Mouse (Mus musculus) brain, embryonic 14.5 days (tissue): ENCODE data around the gene Paip2b. TPM values are rescaled to one million over a fixed set of nuclear protein-coding genes. Genes with fewer than 3 reads are reported as not detected.
"Not testable (repeated sequence)": the region's sequence is repeated elsewhere in the genome, so short reads cannot be mapped to it uniquely, and the experiment has no call there.

Experiments
- DNase-seq: peaks from one replicate; pipeline ENCODE4 v3.0.0-alpha.2; 2011; ENCODE audit warnings: low read depth
- CTCF ChIP-seq: fragments of 200-500 bp; IDR thresholded peaks from 2 replicates; pipeline ENCODE4 v1.5.1; 2012; ENCODE audit warnings: inconsistent platforms, mild to moderate bottlenecking, moderate library complexity, borderline replicate concordance; ENCODE audit not compliant: insufficient read depth, insufficient read length; ENCODE audit errors: extremely low read depth
- POLR2A ChIP-seq: fragments of 200-500 bp; IDR thresholded peaks from 2 replicates; pipeline ENCODE4 v1.6.1; 2012; ENCODE audit warnings: mild to moderate bottlenecking, inconsistent platforms, borderline replicate concordance; ENCODE audit not compliant: poor library complexity, insufficient read depth, insufficient read length, severe bottlenecking; ENCODE audit errors: extremely low read depth
- polyA plus RNA-seq: library from polyadenylated mRNA; depleted of rRNA; stranded (reverse); fragments of >200 nt; gene quantifications from 2 replicates; pipeline ENCODE4 v1.2.3, GENCODE M21; 2012

Gene Paip2b
- polyA plus RNA-seq, 1 experiment, result 49.4 TPM

- no peak for DNase-seq
- TF ChIP-seq POLR2A, result no peak
- no peak for TF ChIP-seq CTCF
Measured at GRCm38 (mm10) chr6:83830941-83831605, 468 bp downstream of the Paip2b start.

DNA sequence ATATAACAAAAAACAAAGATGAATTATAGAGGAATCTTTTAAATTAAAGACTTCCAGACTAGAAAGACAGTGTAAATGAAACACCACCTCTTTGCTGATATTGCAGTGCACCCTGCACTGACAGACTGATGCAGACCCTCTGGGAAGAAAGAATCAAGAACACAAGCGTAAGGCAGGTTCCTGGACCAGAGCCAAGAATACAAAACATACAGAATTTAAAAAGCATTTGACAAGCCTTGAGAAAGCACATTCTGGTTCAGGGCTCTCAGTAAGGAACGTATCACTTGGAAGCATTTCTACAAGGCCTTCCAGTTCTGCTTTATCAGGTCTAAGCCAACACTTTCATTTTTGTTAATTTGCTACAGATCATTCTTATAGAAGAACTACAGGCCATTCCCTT is 9.7 kb downstream of the Paip2b start:
- TF ChIP-seq CTCF (no peak), POLR2A (no peak)
- DNase-seq, result peak; percentile 71

- TF ChIP-seq CTCF (no peak), POLR2A (no peak)
- peak; percentile 37 for DNase-seq
Measured at GRCm38 (mm10) chr6:83820727-83821515, 10.6 kb downstream of the Paip2b start.

DNA sequence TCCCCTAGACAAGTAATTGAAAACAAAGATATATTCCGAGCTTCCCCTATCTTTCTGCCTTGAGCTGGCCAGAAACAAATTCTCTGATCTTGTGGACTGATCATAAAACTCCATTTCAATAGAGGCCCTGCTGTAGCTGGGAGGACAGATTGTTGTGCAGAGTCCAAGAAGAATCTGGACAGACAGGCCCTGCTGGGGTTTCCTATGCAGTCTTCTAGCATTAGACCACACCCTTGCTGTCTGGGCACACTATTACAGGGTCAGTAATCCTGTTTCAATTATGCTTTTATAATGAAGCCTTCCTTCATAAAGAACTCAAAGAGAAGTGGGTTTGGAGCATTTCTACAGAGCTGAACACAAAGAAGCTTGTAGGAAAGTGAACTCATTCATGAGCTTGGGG is 12.5 kb downstream of the Paip2b start:
- peak; percentile 42 for DNase-seq
- TF ChIP-seq CTCF (no peak), POLR2A (no peak)

DNA sequence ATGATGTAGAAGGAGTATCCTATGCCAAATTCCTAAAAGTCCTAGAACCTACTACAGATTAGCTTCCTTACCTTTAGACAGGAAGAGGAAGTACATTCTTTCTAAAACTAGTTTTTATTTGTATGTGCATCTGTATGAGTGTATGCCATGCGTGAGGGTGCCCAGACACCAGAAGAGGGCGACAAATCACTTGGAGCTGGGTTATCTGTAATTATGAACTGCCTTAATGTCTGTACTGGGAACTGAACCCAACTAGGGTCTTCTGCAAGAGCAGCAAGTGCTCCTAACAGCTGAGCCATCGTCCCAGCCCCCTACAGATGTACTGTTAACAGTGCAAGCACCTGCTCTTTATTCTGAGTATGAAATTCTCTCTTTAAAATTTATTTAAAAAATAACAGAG is 15.7 kb downstream of the Paip2b start:
- TF ChIP-seq POLR2A (no peak), CTCF (no peak)
- no peak for DNase-seq

GRCm38 (mm10) chr6:83802846-83803245 is 28.7 kb downstream of the Paip2b start:
- TF ChIP-seq CTCF, result no peak
- no peak for TF ChIP-seq POLR2A
- no peak for DNase-seq

GRCm38 (mm10) chr6:83802033-83802432 is 29.5 kb downstream of the Paip2b start:
- no peak for DNase-seq
- TF ChIP-seq POLR2A (no peak), CTCF (no peak)

DNA sequence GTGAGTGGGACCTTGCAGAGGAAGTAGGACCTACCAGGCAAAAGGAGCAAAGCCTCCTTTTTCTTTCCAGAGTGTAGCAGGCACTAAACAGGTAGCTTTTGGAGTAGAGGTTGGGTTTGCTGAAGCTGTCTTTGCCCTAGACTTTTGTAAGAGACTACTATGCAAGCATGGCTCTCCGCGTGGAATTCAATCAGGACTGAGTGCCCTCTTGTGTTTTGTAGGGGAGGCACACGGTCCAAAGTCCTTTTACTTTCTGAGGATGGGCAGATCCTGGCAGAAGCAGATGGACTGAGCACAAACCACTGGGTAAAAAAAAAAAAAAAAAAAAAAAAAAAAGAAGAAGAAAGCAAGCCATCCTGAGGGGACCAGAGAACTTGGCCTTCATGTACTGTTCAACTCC is 34.9 kb downstream of the Paip2b start:
- DNase-seq, result no peak
- TF ChIP-seq CTCF (no peak), POLR2A (no peak)

DNA sequence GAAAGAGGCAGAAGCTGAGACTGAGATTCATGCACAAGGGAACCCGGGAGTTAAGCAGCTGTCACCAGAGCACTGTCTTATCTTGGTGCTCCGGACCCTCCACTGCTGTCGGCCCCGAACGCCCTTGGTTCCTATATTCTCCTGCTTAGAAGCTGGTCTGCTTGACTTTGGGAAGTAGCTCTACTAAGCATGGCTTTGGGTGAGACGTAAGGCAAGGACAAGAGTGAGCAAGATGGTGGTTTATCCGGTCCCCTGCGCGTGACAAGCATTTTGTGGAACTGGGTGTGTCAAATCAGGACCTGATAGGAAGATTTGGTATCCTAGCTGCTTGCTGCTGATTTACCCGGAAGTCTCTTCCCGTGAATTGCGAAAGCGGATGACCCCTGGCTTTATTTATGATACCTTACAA is 36.0 kb downstream of the Paip2b start:
- no peak for TF ChIP-seq CTCF
- peak; percentile 76 for DNase-seq

- TF ChIP-seq POLR2A (peak; percentile 57; the same call in 1 of the 2 replicates), CTCF (no peak)
- DNase-seq, result peak; percentile 98
Measured at GRCm38 (mm10) chr6:83794760-83795296, 36.7 kb downstream of the Paip2b start, which contains the start of gene Nagk. Gene Nagk, plus strand, starts transcription at chr6:83794982.

- DNase-seq, result no peak
- TF ChIP-seq POLR2A (no peak), CTCF (no peak)
Measured at GRCm38 (mm10) chr6:83791251-83791890, 40.2 kb downstream of the Paip2b start.

DNA sequence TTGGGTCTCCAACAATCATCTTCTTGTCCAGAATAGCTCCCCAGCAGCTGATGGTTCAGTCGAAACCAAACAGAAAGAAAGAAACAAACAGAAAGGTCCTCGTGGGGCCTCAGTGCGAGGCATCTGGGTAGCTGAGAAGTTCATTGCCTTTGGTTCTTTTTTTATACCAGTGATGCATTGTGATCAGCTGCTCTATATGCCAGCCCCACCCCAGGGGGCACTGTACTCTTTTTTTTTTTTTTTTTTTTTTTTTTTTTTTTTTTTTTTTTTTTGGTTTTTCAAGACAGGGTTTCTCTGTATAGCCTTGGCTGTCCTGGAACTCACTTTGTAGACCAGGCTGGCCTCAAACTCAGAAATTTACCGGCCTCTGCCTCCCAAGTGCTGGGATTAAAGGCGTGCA is 41.0 kb downstream of the Paip2b start:
- DNase-seq, result not testable (repeated sequence)
